Mouse (Mus musculus) naive thymus-derived CD4-positive, alpha-beta T cell, adult 2 months (primary cell): Measurements from ENCODE around the gene Brms1.

Source experiments
- DNase-seq: peaks from one replicate; pipeline ENCODE4 v3.0.0-alpha.2; 2011; ENCODE audit warnings: low read depth

Gene Brms1

DNA sequence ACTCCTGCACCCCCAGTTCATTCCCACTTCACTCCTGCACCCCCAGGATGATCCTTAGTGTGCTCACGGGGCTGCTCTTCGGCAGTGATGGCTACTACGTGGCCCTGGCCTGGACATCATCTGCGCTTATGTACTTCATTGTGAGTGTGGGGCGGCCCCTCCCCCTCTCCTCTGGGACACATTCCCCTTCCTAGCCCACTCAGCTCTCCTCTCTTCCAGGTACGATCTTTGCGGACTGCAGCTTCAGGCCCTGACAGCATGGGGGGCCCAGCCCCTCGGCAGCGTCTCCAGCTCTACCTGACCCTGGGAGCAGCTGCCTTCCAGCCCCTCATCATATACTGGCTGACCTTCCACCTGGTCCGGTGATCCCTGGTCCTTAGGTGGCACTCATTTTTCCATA lies 50.9 kb downstream of the Brms1 start:
- no peak for DNase-seq

DNA sequence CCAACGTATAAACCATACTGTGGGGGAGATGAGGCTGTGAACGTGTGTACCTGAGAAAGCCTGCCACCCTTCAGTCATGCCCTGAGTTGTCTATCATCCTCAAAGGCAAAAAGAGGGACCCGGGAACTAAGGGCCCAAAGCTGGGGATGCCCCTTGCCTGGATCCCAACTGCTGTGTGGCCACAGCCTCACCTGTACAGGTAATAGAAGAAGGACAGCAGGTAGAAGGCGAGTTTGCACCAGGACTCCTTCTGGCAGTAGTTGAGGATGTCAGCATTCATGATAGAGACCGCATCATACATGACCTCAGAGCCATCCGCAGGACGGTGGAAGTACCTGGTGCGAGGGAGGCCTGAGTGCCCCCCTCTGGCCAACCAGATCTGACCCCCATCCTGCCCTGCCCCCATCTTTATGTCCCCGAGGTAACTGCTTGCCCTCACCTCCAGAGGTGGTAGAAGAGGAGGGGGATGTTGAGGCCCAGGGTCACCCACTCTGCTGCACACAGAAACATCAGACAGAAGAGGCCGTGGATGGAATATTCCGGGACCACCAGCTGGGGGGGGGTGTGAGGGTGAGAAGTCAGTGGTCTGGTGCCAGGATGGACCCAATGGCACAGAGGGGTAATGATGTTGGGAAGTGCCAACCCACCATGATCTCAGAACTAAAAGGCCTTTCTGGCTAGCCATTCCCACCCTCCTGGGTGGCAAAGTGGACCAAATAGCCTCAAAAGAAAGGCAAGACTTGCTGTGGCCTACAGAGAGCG lies 52.5 kb downstream of the Brms1 start:
- no peak for DNase-seq

- peak; percentile 89 for DNase-seq
These were observed 53.1 kb downstream of the Brms1 start for GRCm38 (mm10) chr19:5094243-5094632.

GRCm38 (mm10) chr19:5094746-5095417 lies 53.7 kb downstream of the Brms1 start:
- DNase-seq: no peak

GRCm38 (mm10) chr19:5095887-5096474 lies 54.8 kb downstream of the Brms1 start:
- DNase-seq: no peak

- DNase-seq: no peak
These were observed 56.6 kb downstream of the Brms1 start for GRCm38 (mm10) chr19:5097521-5098362.

- peak; percentile 64 for DNase-seq
These were observed 57.4 kb downstream of the Brms1 start, which contains the start of gene Cnih2 for GRCm38 (mm10) chr19:5098363-5099143. Gene Cnih2, minus strand, starts transcription at chr19:5098521.
